Mouse (Mus musculus): ENCODE measurements around the gene Agxt2.

GRCm38 (mm10) chr15:10325080-10325479 lies 33.3 kb upstream of the Agxt2 start, which contains the start of gene Gm21973:
- TF ChIP-seq TAL1 (IDR thresholded peaks at IDR 0.05; ENCODE audit: low read length) (no peak), GATA1 (IDR thresholded peaks at IDR 0.05; ENCODE audit: low read length) (no peak)
